Mouse (Mus musculus) left cerebral cortex, adult 18-20 months (tissue): ENCODE measurements around the gene Optc. TPM values are rescaled to one million over a fixed set of nuclear protein-coding genes. Genes with fewer than 3 reads are reported as not detected.

Experiments
- DNase-seq, 2 experiments: peaks; one replicate each; pipeline ENCODE4 v3.0.0; 2021 to 2022; ENCODE audit warnings: low spot score in 2 of 2, mixed read lengths in 1 of 2
- total RNA-seq, 2 experiments: library from RNA; stranded (reverse); gene quantifications; 2 replicates each; pipeline ENCODE4 v1.2.3; 2021

Gene Optc
- total RNA-seq, 2 experiments from 2014 or later: 0.75 to 1.6 TPM

DNA sequence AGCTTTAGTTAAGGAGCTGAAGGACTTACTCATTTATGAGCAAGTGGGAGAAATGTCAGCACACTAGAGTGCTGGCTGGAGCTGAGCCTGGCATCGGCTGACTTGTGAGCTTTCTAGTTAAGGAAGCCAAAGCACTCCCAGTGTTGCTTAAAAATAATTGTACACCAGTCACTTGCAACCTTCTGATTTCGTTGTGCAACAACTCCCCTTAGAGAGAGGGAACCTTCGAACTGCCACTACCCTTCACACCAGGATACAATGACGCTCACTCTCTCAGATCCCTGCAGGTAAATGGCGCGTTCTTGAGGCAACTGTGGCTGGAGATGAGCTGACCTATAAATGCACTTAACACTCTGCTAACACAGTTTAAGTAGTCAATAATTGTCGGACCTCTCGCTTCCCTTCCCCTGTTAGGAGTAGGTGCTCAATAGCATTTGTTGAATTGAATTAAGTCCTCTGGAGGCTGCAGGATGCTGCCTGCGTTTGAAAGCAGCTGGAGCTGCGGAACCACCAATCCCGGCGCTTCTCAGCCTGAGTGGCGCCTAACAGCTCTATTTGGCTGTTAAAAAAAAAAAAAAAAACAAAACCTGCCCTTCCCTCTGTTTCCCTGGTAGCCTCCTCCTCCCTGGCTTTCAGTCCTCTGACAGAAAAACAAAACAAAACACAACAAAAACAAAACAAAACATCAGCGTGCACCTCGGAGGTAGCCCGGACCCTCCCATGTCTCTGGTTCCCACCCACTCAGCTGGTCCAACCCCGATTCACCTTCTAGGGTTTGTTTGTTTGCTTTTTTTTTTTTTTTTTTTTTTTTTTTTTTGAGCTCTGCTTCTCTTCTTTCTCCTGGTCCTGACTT, 53.2 kb downstream of the Optc start:
- DNase-seq: peak; percentile 29 to 34

Other genes starting within 250 kb of the Optc start
- 1 to 10 TPM; 8.3 TPM for gene Zbed6, start 247.1 kb downstream of the Optc start, total RNA-seq
- 10 to 100 TPM; 23.9 to 27.1 TPM for gene Gm38394, start 246.7 kb downstream of the Optc start, total RNA-seq
- under 1 TPM in 1 of 2 experiments, not detected in 1; 0.40 TPM for gene Lax1, start 217.9 kb downstream of the Optc start, total RNA-seq
- gene Atp2b4, start 107.0 kb downstream of the Optc start, total RNA-seq: 100 to 1,000 TPM; 221 to 267 TPM
- 10 to 100 TPM; 12.1 to 13.1 TPM for gene Prelp, start 13.4 kb upstream of the Optc start, total RNA-seq
- 10 to 100 TPM; 27.5 to 28.4 TPM for gene Fmod, start 129.3 kb upstream of the Optc start, total RNA-seq
- gene Btg2, start 171.1 kb upstream of the Optc start, total RNA-seq: 10 to 100 TPM; 18.7 to 22.2 TPM
- not detected for gene Chit1, start 203.2 kb upstream of the Optc start, total RNA-seq